Mouse (Mus musculus) lung, adult 2 months (tissue): ENCODE measurements at regions not wholly inside any gene's neighbourhood (a gene's known extent, or its start where the extent isn't known, plus 50 kb on each side); places are given as distances from the start of the nearest gene placed in this dataset.

Source experiments
- CTCF ChIP-seq: fragments of 200-500 bp; IDR thresholded peaks from 2 replicates; pipeline ENCODE4 v1.5.1; 2011; ENCODE audit warnings: mild to moderate bottlenecking, low read length, control low read depth; ENCODE audit not compliant: insufficient read depth
- POLR2A ChIP-seq: fragments of 200-500 bp; IDR thresholded peaks from 2 replicates; pipeline ENCODE4 v1.6.1; 2011; ENCODE audit warnings: low read depth, mild to moderate bottlenecking, control low read depth, low read length, borderline replicate concordance; ENCODE audit errors: extremely low read depth

DNA sequence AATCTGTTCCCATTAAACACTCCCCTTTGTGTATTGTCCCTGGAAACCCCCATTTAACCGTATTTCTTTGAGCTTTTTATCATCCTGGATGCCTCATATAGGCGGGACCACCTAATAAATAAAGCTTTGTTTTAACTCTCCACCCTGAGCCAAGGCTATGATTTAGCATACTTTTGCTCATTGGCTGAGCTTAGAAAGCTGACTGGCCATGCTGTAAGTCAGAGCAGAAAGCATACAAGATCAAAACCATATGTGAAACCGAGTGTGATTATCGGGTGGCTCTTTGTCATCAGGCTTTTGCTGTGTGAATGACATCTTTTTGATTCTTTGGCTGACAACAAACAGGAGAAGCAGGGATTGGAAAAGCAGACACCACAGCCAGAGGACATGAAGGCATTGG, 85.2 kb upstream of the Got2 start:
- TF ChIP-seq POLR2A, result no peak
- no peak for TF ChIP-seq CTCF
